Mouse (Mus musculus) heart, postnatal 0 days (tissue): ENCODE results near the gene Prdx3.

Experiments
- CTCF ChIP-seq: IDR thresholded peaks from 2 replicates; pipeline ENCODE4 v1.5.1; 2016; ENCODE audit warnings: antibody characterized with exemption, control low read depth, low read depth
- EP300 ChIP-seq: IDR thresholded peaks from 2 replicates; pipeline ENCODE4 v1.6.1; 2016; ENCODE audit warnings: antibody characterized with exemption, low read depth

DNA sequence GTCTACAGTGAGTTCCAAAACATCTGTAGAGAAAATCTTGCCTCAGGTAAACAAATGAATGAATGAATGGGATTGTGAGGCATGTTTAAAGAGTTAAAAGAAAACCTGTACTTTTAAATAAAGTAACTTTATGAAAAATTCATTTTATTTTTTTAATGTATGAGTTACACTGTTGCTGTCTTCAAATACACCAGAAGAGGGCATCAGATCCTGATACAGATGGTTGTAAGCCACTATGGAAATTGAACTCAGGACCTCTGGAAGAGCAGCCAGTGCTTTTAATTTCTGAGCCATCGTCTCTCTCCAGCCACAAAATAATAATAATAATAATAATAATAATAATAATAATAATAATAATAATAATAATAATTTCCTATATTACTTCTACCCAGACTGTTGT lies 3.9 kb downstream of the Prdx3 start:
- TF ChIP-seq CTCF = no peak
- TF ChIP-seq EP300 = no peak
